In genomic region chr11:103685261-103685736, GRCm38 (mm10) we compare ENCODE assay signal across 12 mouse cellular contexts. TPM values are rescaled to one million over a fixed set of nuclear protein-coding genes. Genes with fewer than 3 reads are reported as not detected.
DNase-seq lines count a peak whose midpoint lies in the region; ATAC-seq and TF ChIP-seq lines count a peak whose summit lies in the region.
"Had no signal": no experiment of that assay in that cellular context is flagged by ENCODE, and none has a peak within 500 bp of the region (broad histone marks: within the 10 kb centered on the region; RNA-seq: fewer than 3 reads in every experiment).

No protein-coding gene starts in this region.

- no peak for TF ChIP-seq CTCF in gastrocnemius, adult 2 months (IDR thresholded peaks at IDR 0.05)

- WGBS in forebrain, embryonic 14.5 days: 59% methylated on average over 7 of the region's 7 CpGs
- WGBS in forebrain, embryonic 10.5 days: 93% methylated on average over 7 of the region's 7 CpGs
- WGBS in midbrain, embryonic 10.5 days: 93% methylated on average over 7 of the region's 7 CpGs

- no peaks in the 10 kb centered on the region for H3K4me1 ChIP-seq in forebrain, embryonic 14.5 days (ENCODE audit: control insufficient read depth, insufficient read depth, low read length)
- peaks cover 22% of the 10 kb centered on the region for H3K4me1 ChIP-seq in forebrain, embryonic 10.5 days
- H3K4me1 ChIP-seq in megakaryocyte, embryonic 14.5 days: peaks cover 53% of the 10 kb centered on the region
- H3K4me1 ChIP-seq in midbrain, embryonic 10.5 days: no peaks in the 10 kb centered on the region

- DNase-seq in forebrain, embryonic 14.5 days (ENCODE audit: low spot score): peak; percentile 71
- DNase-seq in forebrain, embryonic 10.5 days (ENCODE audit: extremely low spot score, low spot score): no peak
- DNase-seq in MN1 (ENCODE audit: low spot score): peak; percentile 46
- DNase-seq in natural killer cell, adult 2 months (ENCODE audit: low spot score in 2 of 2): no peak
- no peak for DNase-seq in midbrain, embryonic 10.5 days (ENCODE audit: low spot score)
- no peak for DNase-seq in gastrocnemius, adult 2 months
- DNase-seq: heart, adult 18-20 months had no signal

- ATAC-seq in forebrain, embryonic 14.5 days: peak; percentile 83
- peak; percentile 76 for ATAC-seq in granulocyte monocyte progenitor cell, adult 5-6 weeks (replicated peaks; ENCODE audit: poor library complexity, severe bottlenecking)

- peak overlapping the region; percentile 63; the same call in 1 of the 2 replicates for H3K27ac ChIP-seq in forebrain, embryonic 14.5 days (ENCODE audit: low read depth, low read length)
- no peak overlapping the region for H3K27ac ChIP-seq in forebrain, embryonic 10.5 days
- H3K27ac ChIP-seq in midbrain, embryonic 10.5 days (replicated peaks): no peak overlapping the region
- no peak overlapping the region for H3K27ac ChIP-seq in gastrocnemius, adult 2 months
- H3K27ac ChIP-seq: kidney, postnatal 0 days; liver, embryonic 15.5 days had no signal

- peaks cover 78% of the 10 kb centered on the region for H3K36me3 ChIP-seq in forebrain, embryonic 14.5 days (ENCODE audit: control insufficient read depth, insufficient read depth, low read length)
- H3K36me3 ChIP-seq in forebrain, embryonic 10.5 days (replicated peaks): peaks cover 87% of the 10 kb centered on the region
- H3K36me3 ChIP-seq in megakaryocyte, embryonic 14.5 days (replicated peaks; ENCODE audit: low read length): peaks cover 93% of the 10 kb centered on the region
- H3K36me3 ChIP-seq in midbrain, embryonic 10.5 days: peaks cover 88% of the 10 kb centered on the region

- H3K4me2 ChIP-seq in forebrain, embryonic 14.5 days (ENCODE audit: low read length): no peak overlapping the region
- H3K4me2 ChIP-seq: liver, embryonic 15.5 days had no signal

- no peaks in the 10 kb centered on the region for H3K27me3 ChIP-seq in forebrain, embryonic 14.5 days (replicated peaks; ENCODE audit: control insufficient read depth, insufficient read depth, low read length)
- H3K27me3 ChIP-seq in forebrain, embryonic 10.5 days (ENCODE audit: poor library complexity, severe bottlenecking): no peaks in the 10 kb centered on the region
- no peaks in the 10 kb centered on the region for H3K27me3 ChIP-seq in megakaryocyte, embryonic 14.5 days (replicated peaks)
- H3K27me3 ChIP-seq in midbrain, embryonic 10.5 days (ENCODE audit: low read depth, poor library complexity, severe bottlenecking): no peaks in the 10 kb centered on the region
- H3K27me3 ChIP-seq: liver, embryonic 15.5 days had no signal

- H3K4me3 ChIP-seq in forebrain, embryonic 14.5 days (ENCODE audit: low read depth, low read length): no peak overlapping the region
- H3K4me3 ChIP-seq in forebrain, embryonic 10.5 days: no peak overlapping the region
- H3K4me3 ChIP-seq in megakaryocyte, embryonic 14.5 days (replicated peaks): peak overlapping the region; percentile 12
- H3K4me3 ChIP-seq in midbrain, embryonic 10.5 days: no peak overlapping the region
- H3K4me3 ChIP-seq in gastrocnemius, adult 2 months: no peak overlapping the region
- H3K4me3 ChIP-seq: liver, embryonic 15.5 days had no signal

- H3K9me3 ChIP-seq in forebrain, embryonic 14.5 days (replicated peaks; ENCODE audit: control insufficient read depth, low read length): no peaks in the 10 kb centered on the region
- no peaks in the 10 kb centered on the region for H3K9me3 ChIP-seq in forebrain, embryonic 10.5 days
- no peaks in the 10 kb centered on the region for H3K9me3 ChIP-seq in megakaryocyte, embryonic 14.5 days
- H3K9me3 ChIP-seq in midbrain, embryonic 10.5 days (replicated peaks): no peaks in the 10 kb centered on the region
- H3K9me3 ChIP-seq: liver, embryonic 15.5 days had no signal

- intact Hi-C loops in gastrocnemius, adult 2 months (cut with DNase I): no loop called here

- no peak overlapping the region for H3K9ac ChIP-seq in forebrain, embryonic 14.5 days (ENCODE audit: low read length)
- H3K9ac ChIP-seq: liver, embryonic 15.5 days had no signal

RNA-seq across cellular contexts. Expression of gene Gosr2, which starts 12.4 kb away (rescaled TPM):
- polyA plus RNA-seq in forebrain, embryonic 14.5 days (2014; fragmentation: Nextera tagmentation; extraction: Ambion mirVana): 105 and 106 TPM in 2 replicates
- polyA plus RNA-seq in forebrain, embryonic 10.5 days (2016; fragmentation: Nextera tagmentation; extraction: Ambion mirVana): 99.5 and 100 TPM in 2 replicates
- total RNA-seq in granulocyte monocyte progenitor cell, adult 5-6 weeks (2014; fragmentation: Nextera tagmentation): 48.8 and 57.1 TPM in 2 replicates
- total RNA-seq in granulocyte monocyte progenitor cell, adult 5-6 weeks (2017): 46.3 and 51.3 TPM in 2 replicates
- 4.5 and 7.8 TPM in 2 replicates for polyA plus RNA-seq in megakaryocyte, embryonic 14.5 days (2012; ENCODE audit: insufficient read depth, low replicate concordance)
- polyA plus RNA-seq in midbrain, embryonic 10.5 days (2016; fragmentation: Nextera tagmentation; extraction: Ambion mirVana): 95.6 and 105 TPM in 2 replicates
- total RNA-seq in gastrocnemius, adult 2 months (2021): 10 to 100 TPM; 38.3 to 40.1 TPM

RNA-seq across cellular contexts. Expression of gene Rprml, which starts 35.9 kb away (rescaled TPM):
- 2.3 and 3.2 TPM in 2 replicates for polyA plus RNA-seq in forebrain, embryonic 14.5 days (2014; fragmentation: Nextera tagmentation; extraction: Ambion mirVana)
- polyA plus RNA-seq in forebrain, embryonic 10.5 days (2016; fragmentation: Nextera tagmentation; extraction: Ambion mirVana): 0.16 TPM in 1 of 2 replicates, not detected in the other
- not detected in 2 replicates for total RNA-seq in granulocyte monocyte progenitor cell, adult 5-6 weeks (2014; fragmentation: Nextera tagmentation)
- total RNA-seq in granulocyte monocyte progenitor cell, adult 5-6 weeks (2017): not detected in 2 replicates
- polyA plus RNA-seq in megakaryocyte, embryonic 14.5 days (2012; ENCODE audit: insufficient read depth, low replicate concordance): not detected in 2 replicates
- 0.14 TPM in 1 of 2 replicates, not detected in the other for polyA plus RNA-seq in midbrain, embryonic 10.5 days (2016; fragmentation: Nextera tagmentation; extraction: Ambion mirVana)
- not detected for total RNA-seq in gastrocnemius, adult 2 months (2021)
- total RNA-seq: heart, adult 18-20 months had no signal
- polyA plus RNA-seq: embryonic facial prominence, embryonic 14.5 days; liver, embryonic 15.5 days had no signal

RNA-seq across cellular contexts. Expression of gene Lyzl6, which starts 46.6 kb away (rescaled TPM):
- polyA plus RNA-seq in forebrain, embryonic 14.5 days (2014; fragmentation: Nextera tagmentation; extraction: Ambion mirVana): not detected in 2 replicates
- not detected in 2 replicates for polyA plus RNA-seq in forebrain, embryonic 10.5 days (2016; fragmentation: Nextera tagmentation; extraction: Ambion mirVana)
- not detected in 2 replicates for total RNA-seq in granulocyte monocyte progenitor cell, adult 5-6 weeks (2014; fragmentation: Nextera tagmentation)
- total RNA-seq in granulocyte monocyte progenitor cell, adult 5-6 weeks (2017): not detected in 2 replicates
- polyA plus RNA-seq in megakaryocyte, embryonic 14.5 days (2012; ENCODE audit: insufficient read depth, low replicate concordance): not detected in 2 replicates
- polyA plus RNA-seq in midbrain, embryonic 10.5 days (2016; fragmentation: Nextera tagmentation; extraction: Ambion mirVana): not detected in 2 replicates
- not detected for total RNA-seq in gastrocnemius, adult 2 months (2021)
- total RNA-seq: heart, adult 18-20 months had no signal
- polyA plus RNA-seq: embryonic facial prominence, embryonic 14.5 days; kidney, postnatal 0 days; liver, embryonic 15.5 days had no signal

Comparison
In these comparisons a context has a peak if more than half of its experiments do, and no peak if none do; other contexts are left out.
1. DNase-seq: peak in forebrain, embryonic 14.5 days (single experiment) and MN1 (single experiment); none in forebrain, embryonic 10.5 days (single experiment), natural killer cell, adult 2 months (0 of 2), midbrain, embryonic 10.5 days (single experiment) and gastrocnemius, adult 2 months (single experiment).
2. RNA of gene Gosr2, which starts 12.4 kb away (polyA plus RNA-seq): 105 to 106 TPM in forebrain, embryonic 14.5 days, 99.5 to 100 TPM in forebrain, embryonic 10.5 days and 95.6 to 105 TPM in midbrain, embryonic 10.5 days; 4.5 to 7.8 TPM in megakaryocyte, embryonic 14.5 days; every median in the first group is over 10 times any median in the second.